Mouse (Mus musculus) kidney, adult 11 months (tissue): ENCODE data around the gene Nlk.
"Not testable (repeated sequence)": the region's sequence is repeated elsewhere in the genome, so short reads cannot be mapped to it uniquely, and the experiment has no call there.

Experiments used
- DNase-seq: peaks from one replicate; pipeline ENCODE4 v3.0.0; 2022

Gene Nlk

DNA sequence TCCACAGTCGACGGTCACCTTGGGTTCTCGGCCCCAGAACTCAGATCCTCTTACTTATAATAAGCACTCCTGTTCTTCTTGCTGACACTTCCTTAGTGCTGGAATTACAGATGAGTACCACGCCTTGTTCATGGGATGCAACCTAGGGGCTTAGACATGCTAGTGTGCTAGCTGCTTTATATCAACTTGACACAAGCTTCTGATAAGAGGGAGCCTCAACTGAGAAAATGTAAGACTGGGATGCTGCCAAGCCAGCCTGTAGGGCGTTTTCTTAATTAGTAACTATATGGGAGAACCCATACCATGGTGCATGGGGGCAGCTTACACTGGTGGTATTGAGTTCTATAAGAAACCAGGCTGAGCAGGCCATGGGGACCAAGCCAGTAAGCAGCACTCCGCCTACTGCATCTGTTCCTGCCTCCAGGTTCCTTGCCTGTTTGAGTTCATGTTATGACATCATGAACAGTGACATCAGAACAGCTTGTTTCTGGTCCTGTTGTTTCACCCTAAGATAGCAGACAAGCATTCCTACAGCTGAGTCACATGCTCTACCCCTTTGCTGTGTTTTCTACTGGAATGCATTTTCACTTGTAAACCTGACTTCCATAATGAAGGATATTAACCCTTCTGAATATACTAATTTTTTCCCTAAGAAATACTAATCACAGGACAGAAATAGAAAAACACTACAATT, 102.8 kb downstream of the Nlk start:
- no peak for DNase-seq

DNA sequence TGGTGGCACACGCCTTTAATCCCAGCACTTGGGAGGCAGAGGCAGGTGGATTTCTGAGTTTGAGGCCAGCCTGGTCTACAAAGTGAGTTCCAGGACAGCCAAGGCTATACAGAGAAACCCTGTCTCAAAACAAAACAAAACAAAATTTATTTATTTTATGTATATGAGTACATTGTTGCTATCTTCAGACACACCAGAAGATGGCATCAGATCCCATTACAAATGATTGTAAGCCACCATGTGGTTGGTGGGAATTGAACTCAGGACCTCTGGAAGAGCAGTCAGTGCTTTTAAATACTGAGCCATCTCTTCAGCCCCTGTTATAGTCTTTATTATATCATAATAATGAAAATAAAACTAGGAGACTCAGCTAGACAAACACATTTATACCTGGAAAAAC, 109.5 kb downstream of the Nlk start:
- not testable (repeated sequence) for DNase-seq

DNA sequence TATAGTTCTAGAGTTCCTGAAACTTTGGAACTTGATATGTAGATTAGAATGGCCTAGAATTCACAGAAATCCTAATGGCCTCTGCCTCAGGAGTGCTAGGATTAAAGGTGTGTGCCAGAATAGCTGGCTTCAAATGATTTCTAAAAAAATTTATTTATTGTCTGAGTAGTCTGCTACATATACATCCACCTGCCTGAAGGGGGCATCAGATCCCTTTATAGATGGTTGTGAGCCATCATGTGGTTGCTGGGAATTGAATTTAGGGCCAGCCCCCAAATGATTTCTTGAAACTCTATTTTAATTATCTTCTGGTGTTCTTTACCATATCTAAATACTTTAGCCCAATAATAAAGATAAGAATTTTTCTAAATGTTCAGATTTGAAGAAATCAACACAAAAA, 111.1 kb downstream of the Nlk start:
- no peak for DNase-seq

DNA sequence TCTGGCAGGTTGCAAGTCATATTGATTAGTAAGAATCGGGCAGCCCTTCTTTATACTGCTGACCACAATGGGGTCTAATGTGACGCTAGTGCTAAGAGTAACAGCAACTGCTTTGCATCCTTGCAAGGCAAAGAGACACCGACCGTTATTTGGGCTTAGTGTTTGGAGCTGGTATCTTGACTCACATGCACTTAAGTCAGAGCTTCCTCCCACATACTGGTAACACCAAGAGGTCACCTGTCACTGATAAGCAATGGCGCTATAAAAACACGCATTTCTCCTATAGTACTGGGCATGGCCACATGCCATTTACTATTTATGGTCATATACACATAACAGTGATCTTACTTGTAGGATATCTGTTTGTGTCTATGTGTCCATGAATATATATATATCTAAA, 114.3 kb downstream of the Nlk start:
- DNase-seq: no peak

DNA sequence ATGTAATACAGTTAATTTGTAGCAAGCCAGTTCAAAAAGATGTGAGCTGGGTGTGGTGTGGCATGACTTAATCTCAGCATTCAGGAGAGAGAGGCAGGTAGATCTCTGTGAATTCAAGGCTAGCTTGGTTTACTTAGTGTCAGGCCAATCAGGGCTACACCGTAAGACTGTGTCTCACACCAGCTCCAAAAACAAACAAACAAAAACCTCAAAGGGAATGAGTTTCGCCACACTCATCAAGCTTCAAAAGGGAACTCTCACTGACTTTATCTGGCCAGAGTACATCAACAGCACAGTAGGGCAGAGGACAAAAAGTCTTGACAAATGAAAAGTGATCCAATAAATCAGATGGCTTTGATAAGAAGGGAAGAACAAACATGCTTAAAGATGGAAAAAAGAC, 122.2 kb downstream of the Nlk start:
- no peak for DNase-seq

DNA sequence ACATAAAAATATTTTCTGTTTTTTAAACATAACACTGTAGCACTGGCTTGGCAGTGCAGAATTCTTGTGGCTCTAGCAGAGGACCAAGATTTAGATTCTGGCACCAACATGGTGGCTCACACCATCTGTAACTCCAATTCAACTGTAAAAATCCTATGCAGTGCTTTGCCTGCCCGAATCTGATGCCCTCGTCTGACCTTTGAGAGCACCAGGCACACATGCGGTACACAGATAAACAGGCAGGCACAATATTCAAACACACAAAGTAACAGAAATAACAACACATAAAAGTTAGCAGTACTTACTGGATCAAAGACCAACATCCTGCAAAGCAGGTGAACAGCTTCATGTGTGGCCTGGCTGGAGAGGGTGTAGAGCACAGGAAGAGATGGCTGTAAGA, 122.6 kb downstream of the Nlk start:
- DNase-seq: no peak

DNA sequence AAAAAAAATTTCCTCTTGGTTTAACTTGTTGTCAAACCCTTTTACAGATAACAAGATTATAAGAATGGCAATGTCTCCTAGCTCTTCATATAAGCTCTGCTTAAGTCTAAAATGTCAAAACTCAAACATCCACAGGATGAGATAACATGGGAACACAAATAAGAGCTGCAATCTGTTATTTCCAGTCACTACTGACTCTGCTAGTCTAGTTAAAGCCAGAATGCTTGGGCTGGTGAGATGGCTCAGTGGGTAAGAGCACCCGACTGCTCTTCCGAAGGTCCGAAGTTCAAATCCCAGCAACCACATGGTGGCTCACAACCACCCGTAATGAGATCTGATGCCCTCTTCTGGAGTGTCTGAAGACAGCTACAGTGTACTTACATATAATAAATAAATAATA, 123.1 kb downstream of the Nlk start:
- not testable (repeated sequence) for DNase-seq

DNA sequence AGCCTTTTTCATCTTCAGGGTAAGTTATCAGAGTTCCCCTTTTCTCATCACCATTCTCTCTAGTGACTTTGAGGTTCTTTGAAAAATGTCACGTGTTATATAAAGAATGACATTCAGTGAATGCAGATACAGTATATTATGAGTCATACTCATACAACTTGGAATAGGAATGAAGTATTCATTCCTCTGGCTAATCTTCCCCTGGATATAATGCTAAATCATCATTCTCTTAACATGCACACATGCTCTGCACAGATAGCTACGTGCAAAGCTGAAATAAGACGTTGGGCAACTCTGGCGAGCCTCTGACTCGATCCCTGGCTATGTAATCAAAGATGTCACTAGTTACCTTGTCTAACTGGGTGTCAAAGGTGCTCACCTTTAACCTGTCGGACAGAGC, 125.3 kb downstream of the Nlk start:
- DNase-seq: no peak

DNA sequence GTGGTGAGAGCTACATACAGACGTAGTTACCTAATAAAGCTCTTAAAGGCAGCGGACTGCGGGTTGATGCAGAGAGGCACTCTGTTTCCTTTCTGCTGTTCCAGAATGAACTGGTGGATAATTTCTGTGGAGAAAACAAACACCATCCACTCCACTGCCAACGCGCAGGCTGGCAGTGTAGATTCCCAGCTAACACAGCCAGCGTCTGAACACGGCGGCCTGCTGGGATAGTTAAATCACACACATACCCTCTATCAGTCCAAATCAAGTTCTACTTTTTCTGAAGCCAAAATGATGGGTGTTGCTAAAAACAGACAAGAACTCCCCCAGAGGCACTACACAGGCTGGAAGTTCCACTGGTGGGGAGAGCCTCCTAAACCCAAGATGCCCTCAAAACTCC, 125.7 kb downstream of the Nlk start:
- no peak for DNase-seq

DNA sequence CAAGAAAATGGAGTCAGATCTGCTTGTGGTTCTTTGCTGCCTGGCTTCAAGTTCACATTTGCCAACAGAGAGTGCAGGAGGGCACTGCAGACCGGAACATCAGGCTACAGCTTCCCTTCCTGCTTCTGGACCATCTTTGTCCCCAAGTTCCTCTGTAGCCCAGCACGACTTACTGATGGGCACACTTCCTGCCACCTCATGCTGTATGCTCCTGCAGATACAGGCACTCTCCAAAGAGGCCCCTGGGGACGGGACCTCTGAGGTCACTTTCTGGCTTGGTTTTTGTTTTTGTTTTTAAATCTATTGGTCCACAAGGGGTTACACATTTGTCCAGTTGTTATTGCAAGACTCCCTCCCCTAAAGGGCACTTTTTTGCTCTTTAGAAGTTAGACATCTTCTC, 127.4 kb downstream of the Nlk start:
- DNase-seq: peak; percentile 19

DNA sequence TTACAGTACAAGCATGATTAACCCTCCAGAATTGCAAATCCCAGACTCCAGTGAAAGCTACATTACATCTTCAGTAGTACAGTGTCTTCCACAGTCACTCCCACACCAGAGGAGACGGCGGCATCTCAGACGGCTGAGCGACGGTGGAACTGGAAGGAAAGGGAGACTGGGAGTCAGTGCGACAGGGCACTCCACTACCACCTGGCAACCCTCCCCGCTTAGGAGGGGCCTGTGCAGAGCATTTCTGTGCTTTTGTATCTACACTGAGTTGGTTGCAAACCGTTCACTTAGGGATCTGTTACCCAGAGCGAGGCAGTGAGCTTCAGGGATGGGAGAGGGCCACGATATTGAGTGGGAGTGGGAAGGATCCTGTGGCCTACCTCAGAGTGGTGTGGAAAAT, 128.3 kb downstream of the Nlk start:
- DNase-seq: no peak

DNA sequence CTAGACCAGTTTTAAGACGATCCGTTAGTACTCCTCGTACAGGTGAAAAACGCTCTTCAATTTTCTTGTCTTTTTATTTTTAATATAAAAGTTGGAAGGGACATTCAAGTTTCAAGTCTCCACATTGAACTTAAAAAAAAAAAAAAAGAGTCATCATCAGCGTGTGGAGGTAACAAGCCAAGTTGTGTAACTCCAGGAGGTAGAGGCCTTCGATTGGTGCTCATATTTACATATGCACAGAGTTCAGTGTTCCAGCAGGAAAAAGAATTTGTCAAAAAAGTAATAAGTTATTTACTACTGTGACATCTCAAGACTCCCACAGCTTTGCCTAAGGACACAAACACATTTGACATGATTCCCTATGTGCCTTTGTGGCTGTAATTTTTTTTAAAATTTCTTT, 129.6 kb downstream of the Nlk start:
- DNase-seq: no peak

DNA sequence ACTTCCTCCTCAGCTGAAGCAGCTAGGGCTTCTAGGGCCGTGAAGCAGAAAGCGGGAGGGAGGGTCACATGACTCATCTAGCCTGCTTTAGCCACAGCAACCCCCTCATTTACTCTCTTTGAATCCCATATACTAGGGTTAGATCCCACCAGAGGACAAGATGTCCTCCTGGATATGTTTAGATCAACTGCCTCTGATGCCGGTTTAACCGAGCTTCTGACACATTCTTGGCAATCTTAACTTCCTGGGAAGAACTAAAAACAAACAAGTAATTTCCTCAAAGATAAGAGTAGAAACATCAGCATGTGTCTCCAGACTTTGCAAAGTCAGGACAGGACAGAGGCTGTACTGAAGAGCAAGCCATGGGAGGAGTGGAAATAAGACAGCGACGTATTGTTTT, 130.4 kb downstream of the Nlk start:
- DNase-seq: peak; percentile 60

DNA sequence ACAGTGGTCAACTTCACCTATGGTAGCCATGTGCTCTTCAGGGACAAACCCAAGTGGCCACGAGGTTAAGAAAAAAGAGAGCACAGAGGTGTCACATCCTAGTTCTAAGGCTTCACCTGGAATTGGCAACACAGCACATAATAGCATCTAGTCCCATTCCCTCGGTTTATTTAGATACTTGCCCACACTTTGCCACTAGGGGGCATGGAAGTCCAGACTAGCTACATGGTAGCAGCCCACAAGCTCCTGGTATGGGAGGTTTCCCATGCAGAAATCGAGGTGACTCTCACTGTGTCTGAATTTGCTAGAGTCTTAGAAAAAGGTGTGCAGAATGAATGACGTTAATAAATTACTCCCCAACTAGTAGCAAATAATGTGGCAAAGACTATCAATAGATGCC, 136.7 kb downstream of the Nlk start:
- DNase-seq: peak; percentile 64

DNA sequence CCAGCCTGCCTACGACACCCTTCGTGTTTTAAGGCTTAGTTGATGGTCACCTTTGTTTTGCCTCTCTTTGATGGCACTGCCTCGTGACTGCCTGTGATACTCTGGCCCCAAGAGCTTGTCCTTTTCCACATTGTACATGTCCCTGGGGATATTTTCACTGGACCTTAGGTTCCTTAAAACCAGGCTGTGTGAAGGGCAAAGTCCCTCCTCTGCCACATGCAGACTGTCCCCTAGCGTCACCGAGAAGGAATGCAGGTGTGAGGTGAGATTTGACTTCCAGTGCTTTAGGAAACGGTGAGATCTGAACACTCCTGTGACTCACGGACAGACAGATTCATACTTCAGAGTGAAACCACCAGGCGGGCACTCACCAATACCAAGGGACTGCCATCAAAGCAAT, 139.9 kb downstream of the Nlk start:
- peak; percentile 73 for DNase-seq

DNA sequence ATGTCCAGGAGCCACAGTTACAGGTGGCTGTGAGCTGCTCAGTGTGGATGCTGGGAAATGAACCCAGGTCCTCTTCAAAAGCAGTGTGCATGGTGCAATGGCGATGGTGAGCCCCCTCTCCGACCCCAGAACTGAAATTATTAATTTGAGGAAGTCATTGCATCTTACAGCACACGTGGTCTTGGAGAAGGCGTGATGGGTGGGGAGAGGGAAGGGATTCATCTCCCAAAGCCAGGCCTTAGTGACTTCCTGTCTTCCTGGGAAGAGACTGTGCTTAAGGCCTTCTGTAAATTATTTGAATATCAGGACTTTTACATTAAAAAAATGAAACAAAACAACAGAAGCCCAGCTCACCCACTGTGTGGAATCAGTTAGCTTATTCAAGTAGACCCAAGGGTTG, 141.1 kb downstream of the Nlk start:
- no peak for DNase-seq

DNA sequence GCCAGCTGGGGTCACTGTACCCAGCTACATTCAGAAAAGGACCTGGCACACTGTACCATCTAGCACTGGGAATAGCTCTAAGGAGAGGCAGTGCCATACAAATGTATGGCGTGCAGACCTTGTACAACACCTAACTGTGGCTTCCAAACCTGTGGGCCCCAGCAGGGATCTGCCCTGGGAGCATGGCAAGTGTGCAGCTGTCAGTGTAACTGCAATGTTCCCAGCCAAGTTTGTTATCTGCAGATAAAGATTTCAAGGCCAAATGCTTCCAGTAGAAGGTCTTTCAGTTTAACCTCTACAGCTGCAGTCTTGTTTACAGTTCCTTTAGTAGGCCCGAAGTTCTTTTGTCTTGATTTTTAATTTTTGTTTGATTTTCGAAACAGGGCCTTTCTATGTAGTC, 141.6 kb downstream of the Nlk start:
- DNase-seq: no peak

DNA sequence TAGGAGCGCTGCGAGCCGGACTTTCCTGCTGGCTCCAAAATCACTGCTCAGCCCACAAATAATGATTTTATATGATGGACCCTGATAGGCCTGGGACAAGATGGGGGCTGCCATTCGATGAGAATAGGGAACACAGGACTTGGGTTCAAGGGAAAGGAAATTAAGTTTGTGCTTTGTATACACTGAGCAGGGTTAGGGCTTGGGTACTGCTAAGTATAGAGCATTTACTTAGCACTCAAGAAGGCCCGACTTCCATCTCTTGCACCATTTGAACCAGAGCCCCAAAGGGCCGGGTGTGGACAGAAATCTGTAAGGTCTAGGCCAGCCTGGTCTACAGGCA, 146.1 kb downstream of the Nlk start:
- DNase-seq: no peak

DNA sequence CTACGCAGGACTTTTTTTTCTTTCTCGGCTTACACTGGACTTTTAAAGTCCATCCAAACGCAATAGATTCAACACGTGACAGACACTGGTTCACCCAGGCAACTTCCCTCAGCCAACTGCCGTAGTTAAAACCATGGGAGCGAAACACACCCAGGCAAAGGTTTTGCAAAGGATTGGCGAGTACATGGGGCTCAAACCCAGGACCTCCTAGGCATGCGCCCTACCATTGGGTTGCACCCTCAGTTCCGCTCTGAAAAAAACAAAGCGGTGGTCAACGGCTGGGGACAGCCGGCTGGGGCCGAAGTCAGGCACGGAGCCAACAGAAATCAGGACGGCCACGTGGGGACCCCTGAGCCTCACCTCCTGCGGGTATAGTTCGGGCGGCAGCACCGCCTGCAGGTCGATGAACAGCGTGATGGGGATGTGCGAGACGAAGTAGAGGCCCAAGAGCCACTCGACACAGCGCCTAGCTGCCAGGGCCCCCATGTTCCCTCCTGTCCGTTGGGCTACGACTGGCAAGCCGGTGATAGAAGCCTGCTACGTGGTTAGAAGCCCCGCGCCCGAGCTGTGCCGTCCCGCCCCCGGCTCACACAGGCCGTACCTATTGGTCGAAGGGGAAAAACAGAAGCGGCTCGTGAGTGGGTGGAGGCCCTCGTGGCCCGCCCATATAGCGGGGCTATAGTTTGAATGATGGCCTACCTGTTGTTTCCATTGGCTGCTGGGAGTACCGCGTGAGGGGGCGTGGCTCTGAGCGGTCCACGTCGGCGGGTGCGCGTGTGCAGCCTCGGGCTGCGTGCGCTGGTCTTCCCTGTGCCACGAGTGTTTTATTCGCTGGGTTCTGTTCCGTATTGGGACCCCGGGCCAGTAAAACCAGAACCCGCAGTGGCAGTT, 146.8 kb downstream of the Nlk start, which contains the start of gene Tmem97:
Gene Tmem97, minus strand, starts transcription at position 610 of the 891 bp plus-strand sequence.
- DNase-seq: peak; percentile 98

DNA sequence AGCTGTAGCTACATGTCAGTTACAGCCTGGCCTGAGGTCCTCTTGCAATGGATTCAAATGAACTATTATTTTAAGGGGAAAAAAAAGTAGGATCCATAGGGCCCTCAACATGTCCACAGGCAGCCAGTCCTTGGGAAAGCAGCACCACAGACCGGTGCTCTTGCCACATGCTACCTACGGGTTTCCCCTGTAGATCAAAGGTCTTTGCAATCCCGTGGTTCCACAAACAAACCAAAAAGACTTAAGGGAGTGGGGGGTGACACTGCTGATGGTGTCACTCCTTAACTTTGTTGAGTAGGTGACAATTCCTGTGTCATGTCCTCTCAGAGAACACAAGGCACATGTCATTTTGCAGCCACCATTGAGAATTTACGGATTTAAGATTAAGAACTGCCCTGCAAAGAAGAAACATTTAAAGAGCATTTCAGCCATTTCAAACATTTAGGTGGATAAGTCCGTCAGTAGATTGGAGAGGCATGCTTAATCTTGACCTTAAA, 147.6 kb downstream of the Nlk start:
- no peak for DNase-seq

DNA sequence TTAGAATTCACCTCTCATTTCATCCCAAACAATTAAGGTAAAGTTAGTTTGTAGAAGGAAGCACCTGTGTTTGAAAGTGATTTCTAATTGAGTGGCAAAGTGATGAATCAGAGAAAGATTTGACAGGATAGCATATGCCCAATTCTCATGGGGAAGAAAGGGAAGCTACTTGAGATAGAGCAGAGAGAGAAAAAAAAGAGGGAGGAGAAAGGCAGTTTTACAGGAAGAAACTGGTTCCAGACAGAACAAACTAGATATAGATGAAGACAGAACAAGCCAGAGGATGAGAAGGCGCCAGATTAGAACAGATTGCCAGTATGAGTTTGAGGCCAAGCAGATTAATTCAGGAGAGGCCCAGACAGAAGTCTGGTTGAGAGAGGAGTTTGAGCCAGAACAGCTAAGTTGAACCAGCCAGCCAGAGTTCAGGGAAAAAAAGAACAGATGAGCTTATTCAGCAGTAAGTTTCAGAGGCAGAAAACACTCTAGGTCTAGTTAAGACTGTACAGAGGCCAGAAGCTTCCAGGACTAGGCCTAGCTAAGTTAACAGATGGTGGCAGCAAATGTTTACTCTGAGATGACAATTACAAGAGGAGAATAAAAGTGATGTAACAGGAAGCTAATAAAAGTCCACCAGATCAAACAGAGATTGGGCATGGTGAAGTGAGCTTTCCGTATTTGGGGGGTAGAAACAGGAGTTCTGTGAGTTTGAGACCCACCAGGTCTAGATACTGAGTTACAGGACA, 149.3 kb downstream of the Nlk start:
- DNase-seq: no peak

DNA sequence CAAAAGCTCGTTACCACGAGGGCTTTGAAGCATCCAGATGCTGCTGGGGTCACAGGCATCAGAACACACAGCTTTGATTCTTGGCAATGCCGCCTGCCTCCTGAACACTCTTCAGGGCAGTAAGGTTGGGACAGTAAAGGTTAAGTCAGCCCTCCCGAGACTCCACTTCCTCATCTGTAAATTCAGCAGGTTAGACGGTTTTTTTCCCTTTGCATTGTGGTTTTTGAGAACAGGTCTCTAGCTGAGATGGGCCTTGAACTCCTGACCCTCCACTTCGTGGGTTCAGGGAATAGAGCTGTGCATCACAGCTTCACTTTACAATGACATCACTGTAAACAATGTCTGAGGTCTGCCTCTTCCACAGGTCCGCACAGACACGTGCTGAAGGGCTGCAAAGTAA, 152.0 kb downstream of the Nlk start:
- DNase-seq: no peak

DNA sequence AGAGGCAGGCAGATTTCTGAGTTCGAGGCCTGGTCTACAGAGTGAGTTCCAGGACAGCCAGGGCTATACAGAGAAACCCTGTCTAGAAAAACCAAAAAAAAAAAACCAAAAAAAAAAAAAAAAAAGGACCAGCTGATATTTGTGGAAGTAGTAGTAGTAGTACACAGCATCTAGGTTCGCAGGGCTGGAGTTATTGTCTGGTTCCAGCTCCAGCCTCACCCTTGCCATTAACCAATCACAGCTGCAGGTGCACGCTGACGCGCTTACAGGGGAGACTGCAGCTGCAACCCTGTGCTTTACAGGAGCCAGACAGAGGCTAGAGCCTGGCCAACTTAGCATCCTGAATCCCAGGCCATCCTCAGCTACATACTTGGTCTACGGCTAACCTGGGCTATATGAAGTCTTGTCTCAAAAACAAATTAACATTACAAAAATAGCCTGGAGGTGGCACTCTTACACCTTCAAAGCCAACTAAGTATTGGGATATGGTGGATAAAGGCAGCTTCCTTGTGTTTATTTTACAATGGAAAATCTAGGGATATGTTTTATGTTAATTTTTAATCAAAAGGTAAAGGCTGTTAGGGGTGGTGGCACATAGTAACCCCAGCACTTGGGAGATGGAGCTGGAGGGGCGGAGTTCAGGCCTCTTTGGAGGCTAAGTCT, 152.6 kb downstream of the Nlk start:
- no peak for DNase-seq
